Mouse (Mus musculus) cerebellum, adult 8-10 months (tissue): ENCODE data around the gene Ehd3.
A peak's percentile ranks its signal among the peaks of the same experiment; 100 is the strongest.
"Not testable (repeated sequence)": the region's sequence is repeated elsewhere in the genome, so short reads cannot be mapped to it uniquely, and the experiment has no call there.

ENCODE experiments used
- DNase-seq: peaks from one replicate; pipeline ENCODE4 v3.0.0; 2022

The Ehd3 gene

DNA sequence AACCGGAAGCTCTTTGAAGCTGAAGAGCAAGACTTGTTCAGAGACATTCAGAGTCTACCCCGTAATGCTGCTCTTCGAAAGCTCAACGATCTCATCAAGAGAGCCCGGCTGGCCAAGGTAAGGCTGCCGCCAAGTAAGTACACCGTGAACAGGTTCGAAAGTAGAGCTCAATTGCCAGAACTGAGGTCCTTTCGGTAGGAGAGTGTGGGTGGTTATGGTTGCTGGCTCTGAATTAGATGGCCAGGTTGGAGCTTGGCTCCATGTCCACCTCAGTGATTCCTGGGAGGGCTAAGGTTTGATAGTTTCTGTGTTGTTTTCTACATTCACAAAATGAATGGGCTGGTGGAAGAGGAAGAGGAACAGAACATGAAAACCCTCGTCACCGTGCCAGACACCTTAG lies 23.5 kb downstream of the Ehd3 start:
- no peak for DNase-seq

DNA sequence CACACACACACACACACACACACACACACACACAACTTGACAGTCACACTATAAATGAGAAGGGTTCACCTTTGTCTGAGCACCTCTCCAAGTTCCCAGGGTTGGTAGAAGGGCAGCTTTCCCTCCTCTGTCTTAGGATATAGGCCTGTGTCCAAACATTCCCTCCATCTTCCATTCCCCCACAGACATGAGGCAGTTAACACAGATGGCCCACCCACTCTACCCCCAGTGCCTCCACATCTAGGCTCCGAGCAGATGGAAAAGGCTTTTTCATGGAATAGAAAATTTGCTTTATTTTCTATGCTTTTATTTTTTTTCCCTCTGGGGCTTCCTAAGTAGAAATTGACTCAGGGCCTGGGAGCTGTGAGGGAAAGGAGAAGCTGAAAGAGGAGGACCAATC lies 26.6 kb downstream of the Ehd3 start:
- DNase-seq: no peak

DNA sequence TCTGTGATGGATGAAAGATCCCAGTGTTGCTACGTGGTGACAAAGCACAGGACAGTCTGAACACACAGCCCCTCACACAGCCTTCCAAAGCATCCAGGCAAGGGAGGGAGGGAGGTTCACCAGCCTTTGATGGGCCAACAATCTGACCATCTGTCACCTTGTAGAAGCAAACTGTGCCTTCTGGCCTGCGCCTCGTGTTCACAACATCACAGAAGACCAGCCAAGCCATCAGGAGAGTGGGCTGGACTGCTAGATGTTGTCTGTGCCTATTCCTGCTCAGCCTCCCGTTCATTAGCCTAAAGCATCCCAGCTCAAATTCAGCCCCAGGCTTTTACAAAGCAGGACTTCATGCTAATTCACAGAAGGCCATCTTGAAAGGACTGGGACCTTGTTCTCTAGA lies 27.5 kb downstream of the Ehd3 start:
- DNase-seq: peak; percentile 79

DNA sequence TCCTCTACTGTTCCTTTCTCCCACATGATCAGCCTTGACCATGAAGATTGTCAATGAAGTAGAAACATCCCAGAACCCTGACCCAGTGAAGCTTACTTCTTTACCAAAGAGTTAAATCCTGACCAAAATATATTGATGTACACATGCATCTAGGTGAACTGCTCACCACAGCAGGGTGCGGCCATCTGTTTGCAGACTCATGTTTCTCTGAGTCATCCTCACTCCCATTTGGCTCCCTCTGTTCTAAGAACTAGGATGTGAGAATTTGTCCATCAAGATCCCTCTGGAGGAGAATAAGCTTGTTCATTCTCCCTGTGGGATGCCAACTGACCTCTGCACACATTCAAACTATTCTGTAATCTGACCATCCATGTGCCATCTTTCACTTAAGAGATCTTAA lies 29.0 kb downstream of the Ehd3 start:
- peak; percentile 62 for DNase-seq

DNA sequence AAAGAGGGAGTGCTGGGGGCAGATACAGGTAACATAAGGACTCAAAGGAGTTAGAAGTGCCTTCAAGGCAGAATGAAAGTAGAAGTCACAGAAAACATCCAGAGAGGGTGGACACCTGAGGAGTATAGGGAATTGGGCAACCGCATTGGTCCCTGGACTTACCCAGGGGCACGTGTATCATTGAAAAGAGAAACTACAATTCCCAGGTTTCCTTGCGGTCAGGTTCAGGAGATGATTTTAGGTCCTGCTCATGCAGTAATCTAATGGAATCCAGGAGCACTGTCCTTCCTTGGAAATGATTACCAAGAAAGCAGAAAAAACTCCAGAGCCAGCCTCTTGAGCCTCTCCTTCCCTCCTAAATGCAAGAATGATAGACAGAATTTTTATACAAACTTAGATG lies 29.5 kb downstream of the Ehd3 start:
- no peak for DNase-seq

DNA sequence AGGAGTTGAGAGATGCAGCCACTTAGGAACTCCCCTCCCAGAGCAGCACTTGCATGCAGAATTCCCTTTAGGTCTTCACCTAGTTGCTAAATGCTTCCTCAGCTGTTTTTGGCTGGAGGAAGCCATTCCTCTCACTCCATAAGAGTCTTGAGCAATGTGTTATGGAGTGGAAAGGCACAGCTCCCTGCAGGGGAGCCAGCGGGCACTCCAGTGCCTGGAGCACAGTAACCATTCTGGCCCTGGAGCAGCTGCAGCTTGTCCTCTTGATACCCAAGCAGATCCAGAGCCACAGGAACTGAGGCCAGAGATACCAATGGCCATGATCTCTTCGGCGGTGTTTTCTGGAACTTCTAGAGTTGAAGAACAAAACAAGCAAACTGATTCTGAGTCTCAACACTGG lies 32.7 kb downstream of the Ehd3 start:
- DNase-seq: no peak

DNA sequence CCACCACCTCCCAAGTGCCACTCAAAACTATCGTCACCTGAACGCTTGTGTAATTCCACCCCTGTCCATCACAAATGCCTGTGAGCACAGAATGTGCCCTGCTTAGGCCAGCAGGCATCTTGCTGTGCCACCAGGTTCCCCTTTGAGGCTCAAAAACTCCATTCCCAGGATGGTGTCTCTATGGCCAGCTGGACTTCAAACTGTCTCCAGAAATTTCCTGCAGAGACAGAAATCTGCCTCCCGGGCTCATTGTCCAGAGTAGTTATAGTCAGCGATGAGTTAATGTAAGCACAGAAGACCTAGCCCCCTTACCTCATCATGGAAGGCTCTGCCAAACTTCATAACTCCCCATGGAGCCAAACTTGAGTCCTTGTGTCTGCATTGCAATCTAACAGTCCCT lies 33.3 kb downstream of the Ehd3 start:
- no peak for DNase-seq

DNA sequence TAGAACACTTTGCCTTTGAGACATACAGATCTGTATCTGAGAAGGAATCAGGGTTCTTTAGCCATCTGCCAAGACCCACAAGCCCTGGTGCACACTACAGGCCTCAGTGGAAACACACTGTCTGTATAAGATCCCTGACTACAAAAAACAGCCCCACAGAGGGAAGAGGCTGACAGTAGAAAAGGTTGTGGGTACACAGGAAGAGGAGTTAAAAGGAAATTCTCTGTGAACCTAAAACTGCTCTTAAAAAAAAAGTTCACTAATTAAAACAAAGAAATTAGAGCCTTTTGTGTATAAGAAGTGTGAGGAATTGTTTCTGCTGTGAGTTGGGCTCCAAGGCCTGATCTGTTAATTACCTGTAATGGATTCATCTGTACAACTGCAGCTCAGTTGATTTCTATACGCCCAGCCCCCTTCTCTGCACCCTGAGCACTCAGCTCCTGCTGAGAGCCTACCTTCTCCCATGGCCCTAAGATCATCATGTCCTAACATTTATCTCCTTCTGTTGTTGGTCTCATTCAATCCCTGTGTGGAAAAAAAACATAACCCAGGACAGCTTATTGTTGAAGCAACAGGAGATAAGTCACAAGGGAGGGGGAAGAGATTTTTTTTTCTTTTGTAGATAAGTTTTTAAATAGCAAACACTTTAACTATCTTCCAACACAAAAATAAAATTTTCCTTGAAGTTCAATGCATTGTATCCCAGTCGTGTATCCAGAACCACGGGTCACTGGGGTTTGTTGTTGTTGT lies 35.3 kb downstream of the Ehd3 start:
- no peak for DNase-seq

DNA sequence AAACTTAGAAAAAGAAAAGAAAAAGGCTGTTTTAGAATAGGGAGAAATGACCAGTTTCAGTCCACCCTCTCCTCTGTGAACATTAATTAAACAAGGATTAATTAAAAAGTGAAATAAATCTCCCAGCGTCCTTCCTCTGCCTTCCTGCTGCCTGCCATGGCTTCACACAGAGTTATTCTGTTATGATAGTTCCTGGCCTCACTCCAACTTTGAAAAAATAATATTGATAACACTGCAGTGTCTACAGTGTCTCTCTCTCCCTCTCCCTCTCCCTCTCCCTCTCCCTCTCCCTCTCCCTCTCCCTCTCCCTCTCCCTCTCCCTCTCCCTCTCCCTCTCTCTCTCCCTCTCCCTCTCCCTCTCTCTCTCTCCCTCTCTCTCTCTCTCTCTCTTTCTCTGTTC lies 35.9 kb downstream of the Ehd3 start:
- DNase-seq: not testable (repeated sequence)

DNA sequence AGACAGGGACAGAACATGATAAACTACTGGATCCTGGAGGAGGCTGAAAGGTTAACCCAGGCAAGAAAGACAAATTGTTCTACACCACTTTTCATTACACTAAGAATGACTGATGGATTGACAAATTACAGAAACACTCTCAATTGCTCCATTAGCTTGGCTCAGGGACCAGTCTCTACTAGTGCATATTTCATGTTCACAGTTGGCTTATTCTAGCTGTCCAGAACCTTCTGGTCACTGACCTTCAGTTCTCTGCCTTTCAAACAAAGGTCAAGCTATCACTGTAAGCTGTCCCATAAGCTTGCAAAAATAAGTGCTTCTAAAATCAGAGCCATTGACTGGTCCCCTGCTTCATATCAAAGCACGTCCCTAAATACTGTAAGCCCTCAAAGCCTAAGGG lies 39.0 kb downstream of the Ehd3 start:
- DNase-seq: no peak

DNA sequence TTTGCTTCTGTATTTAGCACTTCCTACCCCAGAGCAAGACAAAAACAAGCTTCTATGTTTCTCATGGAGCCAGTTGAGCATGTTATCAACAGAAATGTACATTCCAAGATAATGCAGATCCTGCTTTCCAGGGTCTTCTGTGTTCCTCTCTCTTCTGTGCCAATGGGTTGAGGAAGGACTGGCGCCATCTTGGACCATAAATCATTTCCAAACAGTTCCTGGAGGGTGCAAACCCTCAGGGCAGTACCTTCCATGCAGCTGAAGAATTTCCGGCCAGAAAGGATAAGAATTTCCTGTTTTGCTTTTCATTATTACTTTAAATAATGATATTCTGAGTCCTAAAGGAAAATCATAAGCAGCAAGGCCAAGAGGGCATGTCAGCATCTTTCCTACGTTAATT lies 41.7 kb downstream of the Ehd3 start:
- DNase-seq: no peak

DNA sequence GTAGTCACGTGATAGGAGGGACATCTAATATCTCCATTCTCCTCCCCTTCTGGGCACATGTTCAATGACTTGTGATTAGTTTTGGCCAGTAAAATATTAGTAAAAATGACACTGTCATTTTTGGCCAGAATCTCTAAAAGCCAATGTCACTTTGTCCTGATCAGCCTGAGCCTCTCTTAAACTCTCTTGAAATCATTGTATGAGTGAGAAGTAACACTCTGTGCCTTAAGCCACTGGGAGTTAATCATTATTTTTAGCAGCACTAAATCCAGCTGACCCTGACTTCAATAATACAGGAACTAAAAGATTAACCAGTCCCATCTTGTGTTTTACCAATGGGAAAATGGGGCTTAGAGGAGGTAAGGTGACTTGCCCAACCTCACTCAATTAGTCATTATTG lies 43.5 kb downstream of the Ehd3 start:
- DNase-seq: no peak

DNA sequence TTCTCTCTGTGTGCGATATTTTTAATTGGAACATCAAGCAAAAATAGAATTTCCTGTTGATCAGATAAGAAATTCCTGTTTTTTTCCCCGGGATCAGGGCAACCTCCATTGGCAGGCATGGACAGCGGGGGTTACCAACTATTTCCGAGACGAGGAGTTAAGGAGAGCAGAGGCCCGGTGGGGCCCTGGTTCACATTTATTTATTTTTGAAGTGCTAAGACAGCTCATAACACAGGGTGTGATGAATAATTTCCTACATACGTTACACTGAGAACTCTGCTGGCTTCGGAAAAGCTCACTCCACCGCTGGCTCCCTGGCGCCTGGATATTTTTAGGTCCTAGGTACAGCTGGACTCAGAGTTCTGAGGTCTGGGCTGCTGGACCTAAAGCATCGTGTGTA lies 49.1 kb downstream of the Ehd3 start:
- DNase-seq: no peak

DNA sequence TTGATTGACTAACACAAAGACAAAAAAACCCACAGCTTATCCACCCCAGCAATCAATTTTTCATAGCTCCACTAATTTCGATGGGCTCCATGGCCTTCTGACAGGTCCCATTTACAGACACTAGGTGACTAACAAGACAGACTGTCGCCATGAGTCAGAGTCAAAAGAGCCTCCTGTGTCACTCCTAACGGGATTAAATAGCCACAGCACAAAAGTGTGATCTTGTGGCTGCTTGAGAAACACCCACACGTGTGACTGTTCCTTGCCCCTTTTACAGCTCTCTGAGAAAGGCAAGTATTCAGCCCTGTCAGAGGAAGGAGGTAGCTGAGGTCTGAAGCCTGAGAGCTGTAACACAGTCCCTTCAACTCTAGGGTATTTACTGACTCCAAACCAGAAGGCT lies 49.8 kb downstream of the Ehd3 start:
- no peak for DNase-seq

DNA sequence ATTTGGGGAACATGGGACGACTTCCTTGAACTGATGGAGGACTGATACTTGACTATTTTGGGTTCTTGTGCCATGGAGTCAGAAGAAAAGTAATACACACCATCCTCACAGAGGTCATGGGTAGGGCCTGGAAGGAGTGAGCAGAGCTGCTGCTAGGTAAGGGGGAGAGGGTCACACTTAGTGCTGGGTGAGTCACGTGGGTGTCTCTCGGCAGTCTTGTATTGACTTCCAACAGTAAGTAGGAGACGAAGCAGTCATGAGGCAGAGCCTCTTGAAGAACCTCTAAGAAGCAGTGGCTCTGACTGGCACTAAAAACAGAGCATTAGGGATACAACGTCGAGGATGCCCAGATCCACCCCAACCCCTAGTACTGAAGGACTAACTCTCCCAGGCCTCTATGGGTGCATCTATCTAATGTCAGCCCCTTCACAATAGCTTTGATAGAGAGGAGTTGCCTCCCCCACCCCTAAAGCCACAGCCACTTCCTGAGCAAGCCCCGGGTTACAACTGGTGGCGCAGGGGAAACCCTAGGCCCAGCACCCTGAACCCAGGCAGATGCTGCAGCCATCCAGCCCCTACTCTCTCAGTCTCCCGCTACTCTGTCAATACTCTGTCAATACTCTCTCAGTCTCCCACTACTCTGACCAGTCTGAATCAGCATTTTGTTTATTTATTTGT lies 65.2 kb downstream of the Ehd3 start:
- no peak for DNase-seq

DNA sequence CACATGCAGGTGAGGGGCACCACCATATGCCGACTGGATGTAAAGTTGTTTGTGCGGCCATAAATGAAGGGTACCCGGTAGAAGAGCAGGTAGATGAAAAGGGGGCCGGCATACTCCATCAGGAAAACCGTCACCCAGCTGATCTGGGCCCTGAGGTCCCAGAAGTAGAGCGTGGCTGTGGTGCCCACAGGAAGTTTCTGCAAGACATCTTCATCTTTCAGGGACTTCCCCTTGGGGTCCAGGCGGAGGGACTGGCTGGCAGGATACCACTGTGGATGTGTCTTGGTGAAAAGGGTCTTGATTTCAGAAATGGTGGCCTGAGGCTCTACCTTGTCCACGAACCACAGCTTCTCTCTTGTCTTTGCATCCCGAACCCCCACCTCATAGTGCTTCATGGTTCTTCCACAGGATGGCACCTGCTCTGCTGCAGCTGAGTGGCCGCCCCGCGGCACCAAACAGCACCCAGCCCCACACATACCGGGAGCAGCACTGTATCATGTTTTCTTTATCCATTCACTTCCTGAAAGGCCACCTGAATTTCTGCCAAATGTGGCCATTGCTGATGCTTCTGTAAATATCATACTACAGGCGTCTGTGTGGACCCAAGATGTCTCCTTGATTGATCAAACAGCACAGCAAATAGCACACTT lies 67.1 kb downstream of the Ehd3 start:
- DNase-seq: no peak

DNA sequence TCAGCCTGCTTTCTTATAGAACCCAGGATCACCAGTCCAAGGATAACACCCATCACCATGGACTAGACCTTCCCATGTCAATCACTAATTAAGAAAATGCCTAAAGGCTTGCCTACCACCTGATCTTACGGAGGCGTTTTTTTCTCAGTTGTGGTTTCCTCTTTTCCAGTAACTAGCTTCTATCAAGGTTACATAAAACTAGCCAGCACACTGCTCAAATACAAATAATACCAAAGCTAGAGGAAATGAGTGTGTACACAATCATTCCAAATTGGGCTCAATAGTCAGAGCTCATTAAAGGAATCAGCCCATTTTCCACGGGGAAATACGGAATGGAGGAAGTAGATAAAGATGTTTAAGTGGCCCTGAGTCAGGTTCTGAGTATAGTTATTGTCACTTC lies 71.3 kb downstream of the Ehd3 start:
- no peak for DNase-seq

DNA sequence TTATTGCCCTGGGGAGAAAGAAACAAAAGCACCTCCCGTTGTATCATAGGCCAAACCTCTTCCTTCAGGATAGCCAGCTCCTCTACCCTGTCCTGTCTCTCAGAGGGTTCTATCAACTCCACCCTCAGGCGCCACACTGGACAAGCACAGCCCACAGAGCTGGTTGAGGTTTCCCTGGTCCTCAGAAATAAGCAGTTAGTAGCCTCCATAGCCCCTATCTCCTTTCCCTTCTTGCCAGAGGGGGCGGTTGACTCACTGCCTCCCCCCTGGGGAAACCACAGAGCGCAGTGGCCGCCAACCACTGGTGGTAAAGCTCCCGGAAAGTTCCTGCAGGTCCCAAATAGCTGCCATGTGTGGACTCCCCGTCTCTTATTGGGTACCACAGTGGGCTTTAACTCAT lies 71.7 kb downstream of the Ehd3 start:
- no peak for DNase-seq

DNA sequence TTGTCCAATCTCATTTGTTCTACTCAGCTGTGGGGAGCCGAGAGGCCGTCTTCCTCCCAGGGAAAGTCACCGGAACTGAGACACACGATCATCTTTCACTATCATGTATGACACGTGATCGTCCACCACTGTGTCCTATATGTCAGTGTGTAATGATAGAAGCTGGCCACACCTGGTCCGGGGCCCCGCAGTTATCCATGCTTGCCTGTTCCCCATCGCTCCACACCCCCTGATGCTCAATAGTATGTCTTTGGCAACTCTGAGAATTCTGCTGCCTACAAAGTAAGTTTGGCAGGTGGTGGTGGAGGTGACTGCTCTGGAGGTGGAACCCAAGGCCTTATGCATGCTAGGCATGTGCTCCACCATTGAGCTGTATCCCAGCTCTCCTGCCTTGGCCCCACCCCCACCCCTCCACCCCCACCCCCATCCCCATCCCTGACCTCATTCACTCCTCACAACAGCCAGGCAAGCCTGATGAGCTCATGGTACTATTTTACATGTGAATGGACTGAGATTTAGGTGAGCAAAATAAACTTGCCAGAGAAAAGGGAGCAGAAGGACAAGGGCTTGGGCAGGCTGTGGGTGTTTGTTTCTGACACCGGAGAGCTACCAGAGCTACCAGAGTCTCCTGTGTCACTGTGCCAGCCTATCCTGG lies 75.5 kb downstream of the Ehd3 start:
- DNase-seq: no peak

DNA sequence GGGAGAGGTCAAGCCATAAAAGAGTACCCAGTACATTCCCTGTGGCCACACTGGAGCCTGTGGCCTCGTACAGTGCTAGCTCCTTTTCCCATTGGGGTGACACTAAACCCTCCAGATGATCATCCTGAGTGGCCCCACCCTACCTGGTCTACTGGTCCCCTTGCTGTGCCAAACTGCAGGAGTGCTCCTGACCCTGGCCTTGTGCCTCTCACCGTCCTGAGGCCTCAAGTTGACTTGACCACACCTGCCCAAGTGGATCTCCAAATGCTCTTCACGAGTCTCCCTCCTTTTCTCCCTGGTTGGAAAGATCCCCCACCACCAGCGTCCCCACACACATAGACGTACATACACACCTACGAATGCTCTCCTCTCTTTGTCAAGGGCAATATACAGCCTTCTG lies 76.4 kb downstream of the Ehd3 start:
- DNase-seq: no peak

DNA sequence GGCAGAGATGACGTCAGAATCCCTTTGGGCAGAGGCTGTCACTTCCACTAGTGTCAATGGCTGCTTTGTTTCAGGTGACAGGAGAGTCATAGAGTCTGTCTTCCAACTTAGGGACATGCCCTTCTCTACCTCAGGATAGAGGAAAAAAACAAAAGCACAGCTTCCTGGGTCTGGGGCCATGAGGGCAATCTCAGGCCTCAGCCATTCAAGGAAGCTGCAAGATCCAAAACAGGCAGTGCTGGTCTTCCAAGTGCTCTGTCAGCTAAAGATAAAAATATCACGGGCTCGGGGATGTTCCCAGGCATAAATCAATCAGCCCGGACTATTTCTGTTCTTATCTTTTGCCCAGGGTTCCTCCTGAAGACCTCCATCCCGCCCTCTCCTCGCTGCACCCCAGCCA lies 77.4 kb downstream of the Ehd3 start:
- DNase-seq: no peak
